Mouse (Mus musculus) cerebellum, adult 2 months (tissue): ENCODE data around the gene Nebl.

ENCODE experiments used
- CTCF ChIP-seq: fragments of 200-500 bp; IDR thresholded peaks from 2 replicates; pipeline ENCODE4 v1.5.1; 2011; ENCODE audit warnings: low read depth, mild to moderate bottlenecking, control low read depth, low read length, moderate library complexity, borderline replicate concordance; ENCODE audit not compliant: insufficient read depth
- POLR2A ChIP-seq: fragments of 200-500 bp; IDR thresholded peaks from 2 replicates; pipeline ENCODE4 v1.6.1; 2011; ENCODE audit warnings: low read length, control low read depth, borderline replicate concordance; ENCODE audit not compliant: insufficient read depth

GRCm38 (mm10) chr2:17741555-17741954, 10.3 kb upstream of the Nebl start:
- TF ChIP-seq CTCF (no peak), POLR2A (no peak)
